Mouse (Mus musculus): Measurements from ENCODE around the gene Smg9.

Smg9 gene

DNA sequence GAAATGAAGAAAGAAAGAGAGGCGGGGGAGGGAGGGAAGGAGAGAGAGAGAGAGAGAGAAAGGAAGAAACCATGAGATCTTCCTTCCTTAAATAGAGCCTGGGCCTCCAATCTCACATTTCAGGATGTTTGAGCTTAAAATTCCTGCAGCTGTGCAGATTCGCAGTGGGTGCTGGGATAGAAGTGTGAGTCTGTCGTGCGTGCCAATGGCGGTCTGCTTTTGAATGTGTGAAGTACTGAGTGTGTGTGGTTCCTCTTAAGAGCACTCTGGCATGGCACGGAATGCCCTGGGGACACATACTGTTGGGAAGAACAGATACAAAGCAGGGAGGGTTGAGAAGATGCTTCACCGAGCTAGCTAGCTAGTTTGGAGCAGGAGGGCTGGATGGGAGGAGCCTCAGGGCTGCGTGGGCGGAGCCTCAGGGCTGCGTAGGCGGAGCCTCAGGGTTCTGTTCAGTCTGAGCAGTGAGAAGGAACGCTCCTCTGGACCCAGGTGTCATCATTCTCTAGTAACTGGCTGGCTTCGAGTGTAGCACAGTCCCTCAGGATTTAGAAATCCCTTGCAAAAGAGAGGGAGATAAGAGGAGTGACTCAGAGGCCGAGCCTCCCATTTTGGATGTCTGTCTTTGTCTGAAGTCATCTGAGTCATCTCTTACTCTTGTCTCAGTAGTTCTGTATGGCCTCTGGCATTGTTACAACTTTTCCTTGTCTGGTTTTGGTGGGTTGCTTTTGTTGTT, 49.5 kb downstream of the Smg9 start:
- DNase-seq, result no peak

DNA sequence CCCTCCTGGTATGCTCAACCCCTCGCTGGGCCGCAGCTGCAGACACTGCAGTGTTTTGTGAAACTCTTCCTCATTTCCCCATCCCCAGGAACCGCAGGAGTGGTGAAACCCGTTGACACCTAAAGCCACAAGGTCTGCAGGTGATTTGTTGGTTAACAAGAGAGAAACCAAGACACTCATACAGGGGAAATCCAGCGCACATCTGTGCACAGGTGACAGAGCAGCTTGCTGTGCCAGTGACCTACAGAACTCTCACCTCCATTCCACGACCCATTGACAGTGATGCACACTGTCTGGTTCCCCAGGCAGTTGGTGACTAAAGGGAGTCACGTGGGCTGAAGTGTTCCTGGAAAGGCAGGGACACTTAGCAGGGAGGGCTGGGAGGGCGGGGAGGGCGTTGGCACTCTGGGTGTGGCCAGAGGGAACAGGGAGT, 51.2 kb downstream of the Smg9 start:
- DNase-seq, result peak; percentile 41

DNA sequence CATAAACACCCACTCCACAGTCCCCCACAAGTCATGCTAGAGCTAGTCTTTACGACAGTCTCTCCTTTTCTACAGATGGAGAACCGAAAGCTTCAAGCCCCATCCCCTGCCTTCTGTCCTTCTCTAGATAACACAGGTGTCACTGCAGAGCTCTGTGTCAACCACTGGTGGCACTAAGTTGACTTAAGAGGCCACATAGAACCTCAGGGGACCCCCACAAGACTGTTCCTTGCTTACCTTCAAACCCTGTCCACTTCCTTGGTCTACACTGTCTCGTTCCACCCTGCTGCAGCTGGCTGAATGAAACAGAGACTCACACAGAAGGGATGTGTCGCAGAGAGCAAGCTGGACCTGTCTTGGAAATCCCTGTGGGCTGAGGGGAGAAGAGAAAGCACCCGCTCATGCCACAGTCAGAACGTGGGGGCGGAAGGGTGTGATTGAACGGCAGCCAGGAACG, 52.5 kb downstream of the Smg9 start, which contains the start of gene Irgc1:
Gene Irgc1 (minus strand): TSS at position 443 of the 457 bp plus-strand sequence.
- DNase-seq, result no peak

GRCm38 (mm10) chr7:24454199-24454598, 54.8 kb downstream of the Smg9 start:
- no peak for DNase-seq

DNA sequence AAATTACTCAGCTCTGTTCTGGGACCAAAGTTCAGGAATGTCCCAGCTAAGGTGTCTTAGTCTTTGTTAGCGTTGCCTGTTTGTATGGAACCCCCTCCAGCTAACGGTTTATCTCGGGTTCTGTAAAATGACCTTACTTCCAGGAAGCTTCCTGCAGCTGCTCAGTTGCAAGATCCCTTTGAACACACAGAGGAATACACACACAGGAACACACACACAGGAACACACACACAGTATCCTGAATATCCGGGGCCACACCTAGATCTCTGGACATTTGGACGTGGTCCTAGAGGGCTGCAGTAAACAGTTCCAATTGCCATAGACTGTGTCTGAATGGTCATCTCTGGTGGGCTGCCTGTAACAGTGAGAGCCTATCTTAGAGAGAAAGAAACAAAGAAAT, 56.3 kb downstream of the Smg9 start:
- no peak for DNase-seq

- DNase-seq, result peak; percentile 80
Measured at GRCm38 (mm10) chr7:24457726-24458370, 58.4 kb downstream of the Smg9 start.

DNA sequence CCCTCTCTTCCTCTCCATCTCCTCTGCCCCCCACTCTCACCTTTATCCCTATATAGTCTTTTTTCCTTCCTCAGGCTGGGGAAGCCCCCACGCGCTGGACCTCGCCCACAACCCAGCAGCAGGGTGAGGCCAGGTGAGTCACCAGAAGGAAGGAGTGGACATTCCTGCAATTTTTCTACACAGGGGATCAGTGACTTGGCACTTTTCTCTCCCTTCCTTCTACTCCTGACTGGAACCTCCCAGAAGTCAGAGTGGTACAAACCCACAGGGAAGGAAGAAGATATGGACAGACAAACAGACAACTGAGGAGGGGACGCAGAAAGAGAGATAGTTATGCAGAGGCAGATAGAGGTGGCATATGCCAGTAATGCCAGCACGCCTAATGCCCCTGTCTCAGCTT, 60.0 kb downstream of the Smg9 start:
- DNase-seq, result no peak

DNA sequence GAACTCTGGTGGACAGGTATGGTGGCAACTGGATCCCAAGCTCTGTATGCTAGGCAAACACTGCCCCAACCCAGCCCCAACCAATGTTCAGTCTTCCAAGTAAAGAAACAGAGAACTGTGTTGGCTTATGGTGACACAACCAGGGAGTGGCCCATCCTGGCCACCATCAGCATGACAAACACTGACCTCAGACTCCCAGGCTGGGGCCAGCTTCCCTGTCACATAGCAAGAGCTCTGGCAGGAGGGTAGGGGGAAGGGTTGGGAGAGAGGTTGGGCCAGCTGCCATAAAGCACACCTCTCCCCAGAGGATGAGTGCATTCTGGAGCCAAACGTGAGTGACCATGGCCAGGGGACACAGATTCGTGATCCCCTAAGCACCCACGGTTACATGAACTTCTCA, 60.4 kb downstream of the Smg9 start:
- DNase-seq, result no peak

- DNase-seq, result no peak
Measured at GRCm38 (mm10) chr7:24461376-24462051, 62.1 kb downstream of the Smg9 start.

DNA sequence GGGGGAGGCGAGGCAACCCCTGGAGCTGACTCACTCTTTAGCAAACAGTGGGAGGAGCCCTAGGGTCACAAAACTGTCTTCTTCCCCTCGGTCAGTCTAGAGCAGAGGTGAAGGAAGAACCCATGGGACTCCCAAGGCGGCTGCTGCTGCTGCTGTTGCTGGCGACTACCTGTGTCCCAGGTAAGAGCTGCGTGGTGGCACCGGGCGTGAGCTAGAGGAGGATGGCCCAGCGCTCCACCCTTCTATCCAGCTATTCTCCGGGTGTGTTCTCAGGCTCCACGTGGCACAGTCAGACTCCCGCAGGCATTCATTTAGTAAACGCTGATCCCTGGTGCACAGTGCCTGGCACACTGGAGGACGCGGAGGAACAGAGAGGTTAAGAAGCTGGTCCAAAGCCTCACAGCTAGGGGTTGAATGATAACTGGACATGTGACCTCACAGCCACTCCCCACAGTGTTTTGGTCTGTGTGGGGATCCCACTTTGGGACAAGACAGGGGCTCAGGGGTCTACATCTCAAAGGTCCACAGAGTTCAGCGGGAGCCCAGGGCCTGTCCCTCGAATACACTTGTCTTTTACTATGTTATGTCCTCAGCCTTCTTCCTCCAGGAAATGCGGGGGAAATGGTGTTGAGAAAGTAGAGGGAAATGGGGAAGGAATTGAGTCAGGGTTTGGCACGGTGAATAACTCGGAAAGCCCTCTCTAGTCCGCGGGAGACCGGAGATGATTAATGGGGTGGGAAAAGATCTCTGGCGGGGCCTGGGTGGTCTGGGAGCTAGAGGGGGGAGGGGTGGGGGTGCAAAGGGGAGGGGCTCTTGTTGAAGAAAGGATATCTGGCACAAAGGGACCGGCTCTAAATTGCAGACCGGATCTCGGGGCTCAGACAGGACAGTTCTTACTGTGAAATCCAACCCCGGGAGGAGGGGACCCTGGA, 63.2 kb downstream of the Smg9 start, which contains the start of gene Plaur:
Gene Plaur (plus strand): TSS at position 97 of the 932 bp plus-strand sequence.
- no peak for DNase-seq

GRCm38 (mm10) chr7:24466835-24467234, 67.4 kb downstream of the Smg9 start:
- no peak for DNase-seq

- peak; percentile 55 for DNase-seq
Measured at GRCm38 (mm10) chr7:24467886-24468285, 68.5 kb downstream of the Smg9 start.

- peak; percentile 33 for DNase-seq
Measured at GRCm38 (mm10) chr7:24469126-24469525, 69.7 kb downstream of the Smg9 start.

GRCm38 (mm10) chr7:24470356-24470755, 70.9 kb downstream of the Smg9 start:
- DNase-seq, result no peak
